ENCODE assay signal across 7 mouse cellular contexts in the genomic region with DNA sequence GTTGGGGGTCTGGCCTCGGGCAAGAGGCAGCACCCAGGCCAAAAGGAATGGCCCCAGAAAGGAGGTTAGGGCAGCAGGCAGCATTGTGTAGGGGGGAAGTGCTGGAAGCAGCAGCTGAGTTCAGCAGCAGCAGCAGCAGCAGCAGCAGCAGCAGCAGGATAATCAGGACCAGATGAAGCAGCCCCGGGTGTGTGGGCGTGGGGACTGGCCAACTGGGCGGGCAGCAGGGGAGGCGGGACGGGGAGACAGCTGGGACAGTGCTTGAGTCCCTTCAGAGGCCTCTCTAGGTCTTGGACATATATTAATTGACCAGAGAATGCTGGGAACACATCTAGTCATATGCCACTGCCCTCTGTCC. TPM values are rescaled to one million over a fixed set of nuclear protein-coding genes. Genes with fewer than 3 reads are reported as not detected.
DNase-seq lines count a peak whose midpoint lies in the region; ATAC-seq lines count a peak whose summit lies in the region.

No protein-coding gene starts in this region.

- H3K27ac ChIP-seq in embryonic facial prominence, embryonic 13.5 days: peak overlapping the region; percentile 99
- H3K27ac ChIP-seq in limb, embryonic 11.5 days (replicated peaks; ENCODE audit: low read depth, low read length): peak overlapping the region; percentile 97

- H3K4me1 ChIP-seq in embryonic facial prominence, embryonic 13.5 days: peaks cover 64% of the 10 kb centered on the region
- H3K4me1 ChIP-seq in limb, embryonic 11.5 days (ENCODE audit: control insufficient read depth, insufficient read depth, low read length): peaks cover 50% of the 10 kb centered on the region

- peak; percentile 87 for DNase-seq in adrenal gland, adult 2 months
- peak; percentile 69 for DNase-seq in heart, postnatal 25 days (ENCODE audit: low spot score)
- DNase-seq in limb, embryonic 11.5 days (ENCODE audit: low spot score): peak; percentile 92
- DNase-seq in neural tube, embryonic 10.5 days (ENCODE audit: extremely low spot score, low spot score): peak; percentile 82
- DNase-seq in left cerebral cortex, adult 11 months (ENCODE audit: low spot score): no peak
- DNase-seq in layer of hippocampus, postnatal 14 days (ENCODE audit: low spot score in 2 of 2): no peak

- peak overlapping the region; percentile 68 for H3K9ac ChIP-seq in embryonic facial prominence, embryonic 13.5 days
- peak overlapping the region; percentile 49 for H3K9ac ChIP-seq in limb, embryonic 11.5 days (ENCODE audit: low read length)

- peak overlapping the region; percentile 43 for H3K4me3 ChIP-seq in embryonic facial prominence, embryonic 13.5 days
- peak overlapping the region; percentile 30 for H3K4me3 ChIP-seq in limb, embryonic 11.5 days (ENCODE audit: low read depth, low read length)

- peak overlapping the region; percentile 72 for H3K4me2 ChIP-seq in embryonic facial prominence, embryonic 13.5 days
- peak overlapping the region; percentile 57 for H3K4me2 ChIP-seq in limb, embryonic 11.5 days (ENCODE audit: low read depth, severe bottlenecking)

- 0% methylated on average over 6 of the region's 6 CpGs for WGBS in embryonic facial prominence, embryonic 13.5 days
- 0% methylated on average over 6 of the region's 6 CpGs for WGBS in limb, embryonic 11.5 days

- H3K36me3 ChIP-seq in embryonic facial prominence, embryonic 13.5 days: peaks cover 18% of the 10 kb centered on the region
- H3K36me3 ChIP-seq in limb, embryonic 11.5 days (ENCODE audit: control insufficient read depth, insufficient read depth, low read length): peaks cover 3% of the 10 kb centered on the region; the same call in 1 of the 2 replicates

- peak; percentile 53 for ATAC-seq in embryonic facial prominence, embryonic 13.5 days (ENCODE audit: insufficient number of reproducible peaks, insufficient read depth, low FRiP score, low TSS enrichment, low read depth)
- peak; percentile 28 for ATAC-seq in limb, embryonic 11.5 days (ENCODE audit: insufficient number of reproducible peaks, low FRiP score, low TSS enrichment, low read depth)

- intact Hi-C loops in heart, postnatal 25 days (cut with DNase I): no loop called here

- H3K27me3 ChIP-seq in embryonic facial prominence, embryonic 13.5 days: no peaks in the 10 kb centered on the region
- H3K27me3 ChIP-seq in limb, embryonic 11.5 days (ENCODE audit: control insufficient read depth, insufficient read depth, low read length): no peaks in the 10 kb centered on the region

- H3K9me3 ChIP-seq in embryonic facial prominence, embryonic 13.5 days: no peaks in the 10 kb centered on the region
- H3K9me3 ChIP-seq in limb, embryonic 11.5 days (ENCODE audit: control insufficient read depth, low read length): no peaks in the 10 kb centered on the region

RNA-seq across cellular contexts. Expression of a gene that starts 2.4 kb away (rescaled TPM):
- total RNA-seq in adrenal gland, adult 2 months (2021): 1,000 to 10,000 TPM; 1,014 to 1,197 TPM
- polyA plus RNA-seq in adrenal gland, adult 2 months (2012; rRNA removed): 1,453 and 1,846 TPM in 2 replicates
- polyA plus RNA-seq in embryonic facial prominence, embryonic 13.5 days (2015; fragmentation: Nextera tagmentation; extraction: Ambion mirVana): 122 and 135 TPM in 2 replicates
- total RNA-seq in heart, postnatal 25 days (2021): 10 to 100 TPM; 66.9 to 71.3 TPM
- polyA plus RNA-seq in limb, embryonic 11.5 days (2014; fragmentation: Nextera tagmentation; extraction: Ambion mirVana): 150 TPM in 2 replicates
- total RNA-seq in layer of hippocampus, postnatal 14 days (2021): 10 to 100 TPM in 1 of 2 experiments, 1 to 10 TPM in 1; 6.9 to 13.6 TPM

RNA-seq across cellular contexts. Expression of a gene that starts 10.4 kb away (rescaled TPM):
- total RNA-seq in adrenal gland, adult 2 months (2021): 10 to 100 TPM; 45.4 to 54.1 TPM
- 211 TPM in 2 replicates for polyA plus RNA-seq in adrenal gland, adult 2 months (2012; rRNA removed)
- 33.3 and 33.8 TPM in 2 replicates for polyA plus RNA-seq in embryonic facial prominence, embryonic 13.5 days (2015; fragmentation: Nextera tagmentation; extraction: Ambion mirVana)
- 10 to 100 TPM; 16.2 to 17.5 TPM for total RNA-seq in heart, postnatal 25 days (2021)
- 20.4 and 21.4 TPM in 2 replicates for polyA plus RNA-seq in limb, embryonic 11.5 days (2014; fragmentation: Nextera tagmentation; extraction: Ambion mirVana)
- 10 to 100 TPM; 36.7 to 40.0 TPM for total RNA-seq in layer of hippocampus, postnatal 14 days (2021)

RNA-seq across cellular contexts. Expression of a gene that starts 17.6 kb away (rescaled TPM):
- 1 to 10 TPM in 1 of 2 experiments, under 1 TPM in 1; 0.89 to 2.6 TPM for total RNA-seq in adrenal gland, adult 2 months (2021)
- 2.5 and 3.3 TPM in 2 replicates for polyA plus RNA-seq in adrenal gland, adult 2 months (2012; rRNA removed)
- polyA plus RNA-seq in embryonic facial prominence, embryonic 13.5 days (2015; fragmentation: Nextera tagmentation; extraction: Ambion mirVana): 0.13 TPM in 1 of 2 replicates, not detected in the other
- total RNA-seq in heart, postnatal 25 days (2021): under 1 TPM; 0.11 to 0.36 TPM
- 0.11 and 0.24 TPM in 2 replicates for polyA plus RNA-seq in limb, embryonic 11.5 days (2014; fragmentation: Nextera tagmentation; extraction: Ambion mirVana)
- under 1 TPM; 0.17 to 0.37 TPM for total RNA-seq in layer of hippocampus, postnatal 14 days (2021)

RNA-seq across cellular contexts. Expression of a gene that starts 17.7 kb away (rescaled TPM):
- total RNA-seq in adrenal gland, adult 2 months (2021): 10 to 100 TPM; 27.9 to 31.7 TPM
- polyA plus RNA-seq in adrenal gland, adult 2 months (2012; rRNA removed): 36.7 and 52.7 TPM in 2 replicates
- 31.5 and 33.9 TPM in 2 replicates for polyA plus RNA-seq in embryonic facial prominence, embryonic 13.5 days (2015; fragmentation: Nextera tagmentation; extraction: Ambion mirVana)
- 10 to 100 TPM; 17.6 to 18.2 TPM for total RNA-seq in heart, postnatal 25 days (2021)
- polyA plus RNA-seq in limb, embryonic 11.5 days (2014; fragmentation: Nextera tagmentation; extraction: Ambion mirVana): 31.1 and 35.3 TPM in 2 replicates
- 10 to 100 TPM; 14.7 to 19.5 TPM for total RNA-seq in layer of hippocampus, postnatal 14 days (2021)

RNA-seq across cellular contexts. Expression of a gene that starts 17.8 kb away (rescaled TPM):
- total RNA-seq in adrenal gland, adult 2 months (2021): 1 to 10 TPM; 6.4 to 7.4 TPM
- 30.4 and 31.4 TPM in 2 replicates for polyA plus RNA-seq in adrenal gland, adult 2 months (2012; rRNA removed)
- polyA plus RNA-seq in embryonic facial prominence, embryonic 13.5 days (2015; fragmentation: Nextera tagmentation; extraction: Ambion mirVana): 7.9 and 8.2 TPM in 2 replicates
- 1 to 10 TPM; 3.2 to 4.5 TPM for total RNA-seq in heart, postnatal 25 days (2021)
- 6.5 and 11.5 TPM in 2 replicates for polyA plus RNA-seq in limb, embryonic 11.5 days (2014; fragmentation: Nextera tagmentation; extraction: Ambion mirVana)
- total RNA-seq in layer of hippocampus, postnatal 14 days (2021): 10 to 100 TPM; 11.0 to 14.7 TPM

Comparison
In these comparisons a context has a peak if more than half of its experiments do, and no peak if none do; other contexts are left out.
1. DNase-seq: peak in adrenal gland, adult 2 months (single experiment), heart, postnatal 25 days (single experiment), limb, embryonic 11.5 days (single experiment) and neural tube, embryonic 10.5 days (single experiment); none in left cerebral cortex, adult 11 months (single experiment) and layer of hippocampus, postnatal 14 days (0 of 2).
2. RNA of a gene that starts 2.4 kb away (total RNA-seq): 1,014 to 1,197 TPM in adrenal gland, adult 2 months; 66.9 to 71.3 TPM in heart, postnatal 25 days and 6.9 to 13.6 TPM in layer of hippocampus, postnatal 14 days; every median in the first group is over 10 times any median in the second.